ENCODE assay signal across 8 mouse cellular contexts in the genomic region with DNA sequence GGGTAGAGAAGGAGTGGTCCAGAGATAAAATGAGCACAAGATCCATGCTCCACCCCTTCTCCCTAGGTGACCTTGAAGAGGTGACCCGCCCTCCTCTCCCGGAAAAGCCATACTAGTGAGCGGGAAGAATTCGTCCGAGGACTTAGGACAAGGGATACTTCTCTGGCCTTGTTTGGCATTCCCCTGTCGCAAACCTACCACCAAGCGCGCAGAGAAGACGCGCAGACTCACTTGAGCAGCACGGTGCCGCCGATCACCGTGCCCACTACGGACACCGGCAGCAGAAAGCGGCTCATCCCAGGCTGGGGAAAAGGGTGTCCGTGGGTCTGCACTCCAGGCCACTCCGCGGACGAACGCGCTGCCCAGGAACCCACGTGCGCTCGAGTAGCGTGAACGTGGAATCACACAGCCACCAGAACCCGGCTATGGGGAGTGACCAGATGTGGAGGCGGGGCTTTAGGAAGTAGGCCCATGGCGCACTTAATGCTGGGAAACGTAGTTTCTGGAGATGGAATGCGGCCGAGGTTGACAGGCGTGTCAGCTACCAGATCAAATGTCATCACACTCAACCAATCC. TPM values are rescaled to one million over a fixed set of nuclear protein-coding genes. Genes with fewer than 3 reads are reported as not detected.
DNase-seq lines count a peak whose midpoint lies in the region; ATAC-seq and TF ChIP-seq lines count a peak whose summit lies in the region.

A gene (minus strand): TSS at position 434 of the 576 bp plus-strand sequence.

- TF ChIP-seq POLR2A in lung, adult 2 months (IDR thresholded peaks at IDR 0.05; ENCODE audit: borderline replicate concordance, extremely low read depth, low read depth, low read length) = peak; percentile 71; the same call in 1 of the 2 replicates

- DNase-seq in ES-E14 (ENCODE audit: low read depth, low spot score) = peak; percentile 89
- peak; percentile 91 for DNase-seq in cerebellum, adult 11-12 months
- DNase-seq in heart, postnatal 25 days (ENCODE audit: low spot score) = peak; percentile 82
- DNase-seq in layer of hippocampus, adult 18-20 months (ENCODE audit: low spot score in 2 of 2) = peak; percentile 87 to 95
- peak; percentile 83 for DNase-seq in lung, adult 2 months
- DNase-seq in thymus, adult 18-20 months = peak; percentile 64 to 77

- no peaks in the 10 kb centered on the region for H3K9me3 ChIP-seq in ES-E14 (ENCODE audit: control insufficient read depth, insufficient read depth, low read depth, low read length)
- H3K9me3 ChIP-seq in forebrain, embryonic 15.5 days = no peaks in the 10 kb centered on the region

- in situ Hi-C loops in ES-E14 (cut with MboI; ENCODE audit: low sequenced_read_pairs in 2 of 2, unreplicated experiment in 2 of 2) = loop anchor here in 1 of 2 experiments (25.0 kb wide), 1 partner anchor 308 kb away; a partner anchor contains a TSS

- peak within 1 kb of the TSS; percentile 85 for H3K9ac ChIP-seq in ES-E14 (ENCODE audit: insufficient read depth, low read depth, low read length, poor library complexity, severe bottlenecking)
- H3K9ac ChIP-seq in forebrain, embryonic 15.5 days (replicated peaks) = peak within 1 kb of the TSS; percentile 82

- H3K4me3 ChIP-seq in ES-E14 (ENCODE audit: insufficient read depth in 1 of 2, low read depth in 1 of 2, low read length in 2 of 2, poor library complexity in 1 of 2, severe bottlenecking in 1 of 2) = peak within 1 kb of the TSS; percentile 77 to 99
- peak within 1 kb of the TSS; percentile 86 for H3K4me3 ChIP-seq in forebrain, embryonic 15.5 days
- peak within 1 kb of the TSS; percentile 94 for H3K4me3 ChIP-seq in lung, adult 2 months (replicated peaks; ENCODE audit: extremely low read depth, low read depth, low read length)

- peak within 1 kb of the TSS; percentile 69 for H3K27ac ChIP-seq in ES-E14 (ENCODE audit: insufficient read depth, low read depth, low read length, poor library complexity, severe bottlenecking)
- H3K27ac ChIP-seq in forebrain, embryonic 15.5 days (replicated peaks) = peak within 1 kb of the TSS; percentile 79

- H3K27me3 ChIP-seq in forebrain, embryonic 15.5 days = no peaks in the 10 kb centered on the region

- no peak for TF ChIP-seq CTCF in lung, adult 2 months (IDR thresholded peaks at IDR 0.05; ENCODE audit: insufficient read depth, low read length)

- peaks cover 27% of the 10 kb centered on the region for H3K36me3 ChIP-seq in ES-E14 (ENCODE audit: control insufficient read depth, insufficient read depth, low read length, poor library complexity, severe bottlenecking)
- H3K36me3 ChIP-seq in forebrain, embryonic 15.5 days = peaks cover 28% of the 10 kb centered on the region

- ATAC-seq in forebrain, embryonic 15.5 days (replicated peaks) = peak; percentile 95
- peak; percentile 94 for ATAC-seq in neutrophil, adult 5-6 weeks (ENCODE audit: extremely low read depth, insufficient number of reproducible peaks, low FRiP score, poor library complexity, severe bottlenecking)

- H3K4me1 ChIP-seq in ES-E14 (ENCODE audit: control insufficient read depth in 2 of 2, insufficient read depth in 2 of 2, low read length in 2 of 2, poor library complexity in 1 of 2) = peaks cover 1 to 13% of the 10 kb centered on the region in 2 experiments; a peak in 2 of 4 replicates
- H3K4me1 ChIP-seq in forebrain, embryonic 15.5 days = peaks cover 9% of the 10 kb centered on the region; the same call in 1 of the 2 replicates
- 0 out of 2 replicates have a peak, but pooled peaks cover 2% of the 10 kb centered on the region for H3K4me1 ChIP-seq in lung, adult 2 months (ENCODE audit: control insufficient read depth, insufficient read depth, low read length)

- H3K4me2 ChIP-seq in forebrain, embryonic 15.5 days (replicated peaks) = peak within 1 kb of the TSS; percentile 71

- WGBS in forebrain, embryonic 15.5 days = under 1% methylated on average over 35 of the region's 35 CpGs
- under 1% methylated on average over 35 of the region's 35 CpGs for WGBS in lung, adult 2 months

- intact Hi-C loops in heart, postnatal 25 days (cut with DNase I) = loop anchor here (2.0 to 10.0 kb wide), 2 partner anchors 25 to 751 kb away; a partner anchor contains a TSS

TF ChIP-seq in ES-E14, 5 proteins besides CTCF, POLR2A, EP300 and RAD21:
- TF ChIP-seq HCFC1 (IDR thresholded peaks at IDR 0.05; ENCODE audit: borderline replicate concordance, insufficient read depth, low read length) = peak; percentile 91
- no peak for TF ChIP-seq CHD2 (IDR thresholded peaks at IDR 0.05; ENCODE audit: low read depth, low read length)

RNA-seq across cellular contexts. Expression of the gene that starts here (rescaled TPM):
- 25.3 and 27.0 TPM in 2 replicates for total RNA-seq in ES-E14 (2012; rRNA removed)
- polyA plus RNA-seq in forebrain, embryonic 15.5 days (2015; fragmentation: Nextera tagmentation; extraction: Ambion mirVana) = 34.8 and 37.3 TPM in 2 replicates
- 10 to 100 TPM; 31.4 to 35.8 TPM for total RNA-seq in heart, postnatal 25 days (2021)
- 10 to 100 TPM; 30.1 to 31.2 TPM for total RNA-seq in layer of hippocampus, adult 18-20 months (2021)
- polyA plus RNA-seq in lung, adult 2 months (2012; rRNA removed) = 12.8 and 16.4 TPM in 2 replicates
- total RNA-seq in neutrophil, adult 5-6 weeks (2017) = 7.6 and 10.8 TPM in 2 replicates

Comparison
In these comparisons a context has a peak if more than half of its experiments do, and no peak if none do; other contexts are left out.
1. Peak in every context shown above with its lines: DNase-seq, ATAC-seq, H3K4me3 ChIP-seq and H3K27ac ChIP-seq.